Mouse (Mus musculus) midbrain, embryonic 11.5 days (tissue): ENCODE data around the gene Synj2. TPM values are rescaled to one million over a fixed set of nuclear protein-coding genes. Genes with fewer than 3 reads are reported as not detected.
A peak's percentile ranks its signal among the peaks of the same experiment; 100 is the strongest.

Experiments
- ATAC-seq: fragments of 200-750 bp; cut with Nextera tagmentation; 2 replicates; pipeline ENCODE4 v1.8.0; 2017; ENCODE audit warnings: moderate TSS enrichment, moderate library complexity; ENCODE audit not compliant: low FRiP score
- DNase-seq: peaks from one replicate; pipeline ENCODE4 v3.0.0; 2015; ENCODE audit warnings: low spot score; ENCODE audit errors: missing footprints
- H3K27ac ChIP-seq: fragments of 300-500 bp; sonication (generic); 2 replicates; pipeline ENCODE4 v1.5.1; 2014; ENCODE audit warnings: low read depth, low read length
- H3K27me3 ChIP-seq: fragments of 300-500 bp; sonication (generic); 2 replicates; pipeline ENCODE4 v1.6.1; 2014; ENCODE audit warnings: mild to moderate bottlenecking, low read length, moderate library complexity, mixed read lengths; ENCODE audit not compliant: control insufficient read depth, insufficient read depth
- H3K36me3 ChIP-seq: fragments of 300-500 bp; sonication (generic); 2 replicates; pipeline ENCODE4 v1.6.1; 2014; ENCODE audit warnings: mild to moderate bottlenecking, low read length, moderate library complexity, mixed read lengths; ENCODE audit not compliant: control insufficient read depth, insufficient read depth
- H3K4me1 ChIP-seq: fragments of 300-500 bp; sonication (generic); 2 replicates; pipeline ENCODE4 v1.6.1; 2014; ENCODE audit warnings: low read length; ENCODE audit not compliant: control insufficient read depth, insufficient read depth
- H3K4me2 ChIP-seq: fragments of 300-500 bp; sonication (generic); 2 replicates; pipeline ENCODE4 v1.6.1; 2014; ENCODE audit warnings: mild to moderate bottlenecking, moderate library complexity
- H3K4me3 ChIP-seq: fragments of 300-500 bp; sonication (generic); 2 replicates; pipeline ENCODE4 v1.5.1; 2014; ENCODE audit warnings: low read depth, low read length
- H3K9ac ChIP-seq: fragments of 300-500 bp; sonication (generic); 2 replicates; pipeline ENCODE4 v1.6.1; 2014; ENCODE audit warnings: low read length
- H3K9me3 ChIP-seq: fragments of 300-500 bp; sonication (generic); 2 replicates; pipeline ENCODE4 v1.6.1; 2016; ENCODE audit warnings: low read length; ENCODE audit not compliant: control insufficient read depth
- WGBS: fragments of 180-500 bp; shearing (Covaris S2); extraction: QIAGEN DNeasy Blood & Tissue Kit; methylation state at CpG from one replicate; pipeline ENCODE4 v1.1.7; 2014; 5-methylcytosine and 5-hydroxymethylcytosine counted together
- polyA plus RNA-seq: library from polyadenylated mRNA; unstranded; fragments of >200 nt; fragmentation: Nextera tagmentation; extraction: Ambion mirVana; gene quantifications from 2 replicates; pipeline ENCODE4 v1.2.1, GENCODE M21; 2014

The Synj2 gene
- polyA plus RNA-seq, 1 experiment from 2014 or later, result 0.74 TPM

GRCm38 (mm10) chr17:5976221-5977055, 35.4 kb downstream of the Synj2 start:
- no peaks in the 10 kb centered on the region for H3K9me3 ChIP-seq
- DNase-seq (no peak), ATAC-seq (no peak)
- H3K4me3 ChIP-seq, result no peak overlapping the region
- H3K36me3 ChIP-seq, result no peaks in the 10 kb centered on the region
- H3K4me1 ChIP-seq, result peaks cover 2% of the 10 kb centered on the region; the same call in 1 of the 2 replicates
- no peak overlapping the region for H3K9ac ChIP-seq
- no peaks in the 10 kb centered on the region for H3K27me3 ChIP-seq
- 82% methylated on average over 20 of the region's 20 CpGs for WGBS
- no peak overlapping the region for H3K4me2 ChIP-seq
- H3K27ac ChIP-seq, result no peak overlapping the region

- Histone ChIP-seq H3K4me3 (no peak overlapping the region), H3K9ac (no peak overlapping the region), H3K27ac (no peak overlapping the region), H3K4me2 (no peak overlapping the region), H3K9me3 (no peaks in the 10 kb centered on the region), H3K27me3 (no peaks in the 10 kb centered on the region), H3K36me3 (no peaks in the 10 kb centered on the region), H3K4me1 (peaks cover 2% of the 10 kb centered on the region; the same call in 1 of the 2 replicates)
- ATAC-seq, result no peak
- WGBS, result 56% methylated on average over 16 of the region's 16 CpGs
- peak; percentile 82 for DNase-seq
Observed at GRCm38 (mm10) chr17:5977056-5977920, 36.2 kb downstream of the Synj2 start.

GRCm38 (mm10) chr17:5977921-5978504, 36.9 kb downstream of the Synj2 start:
- Histone ChIP-seq H3K27me3 (no peaks in the 10 kb centered on the region), H3K4me1 (peaks cover 2% of the 10 kb centered on the region; the same call in 1 of the 2 replicates), H3K4me3 (no peak overlapping the region), H3K9me3 (no peaks in the 10 kb centered on the region), H3K4me2 (no peak overlapping the region), H3K36me3 (no peaks in the 10 kb centered on the region), H3K27ac (no peak overlapping the region), H3K9ac (no peak overlapping the region)
- DNase-seq (peak; percentile 60), ATAC-seq (no peak)
- 74% methylated on average over 8 of the region's 8 CpGs for WGBS

DNA sequence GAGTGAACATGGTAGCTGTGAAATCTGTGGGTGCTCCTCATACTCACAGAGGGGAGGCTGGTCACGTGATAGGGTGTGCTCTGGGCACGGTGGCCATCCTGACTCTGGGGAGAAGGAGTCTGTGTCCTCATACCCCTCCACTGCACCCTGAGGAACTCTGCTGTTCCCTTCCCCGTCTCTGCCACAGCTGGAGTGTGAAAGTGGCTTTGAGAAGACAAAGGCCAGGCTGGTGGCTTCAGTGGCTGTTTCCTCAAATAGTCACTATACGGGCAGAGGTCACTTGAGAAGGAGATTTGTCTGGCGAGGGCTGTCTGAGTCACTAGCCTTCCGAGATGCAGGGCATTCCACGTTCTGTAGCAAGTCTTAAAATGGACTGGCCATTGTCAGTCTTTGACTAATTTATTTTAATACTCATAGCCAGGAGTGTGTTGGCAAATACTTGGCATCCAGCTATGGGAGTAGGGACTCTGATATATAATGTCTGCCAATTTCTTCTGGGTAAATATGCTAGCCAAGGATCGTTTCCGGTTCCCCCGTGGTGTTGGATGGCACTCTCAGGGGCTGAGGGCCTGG, 37.5 kb downstream of the Synj2 start:
- Histone ChIP-seq H3K9me3 (no peaks in the 10 kb centered on the region), H3K27ac (no peak overlapping the region)
- WGBS, result 74% methylated on average over 10 of the region's 10 CpGs

DNA sequence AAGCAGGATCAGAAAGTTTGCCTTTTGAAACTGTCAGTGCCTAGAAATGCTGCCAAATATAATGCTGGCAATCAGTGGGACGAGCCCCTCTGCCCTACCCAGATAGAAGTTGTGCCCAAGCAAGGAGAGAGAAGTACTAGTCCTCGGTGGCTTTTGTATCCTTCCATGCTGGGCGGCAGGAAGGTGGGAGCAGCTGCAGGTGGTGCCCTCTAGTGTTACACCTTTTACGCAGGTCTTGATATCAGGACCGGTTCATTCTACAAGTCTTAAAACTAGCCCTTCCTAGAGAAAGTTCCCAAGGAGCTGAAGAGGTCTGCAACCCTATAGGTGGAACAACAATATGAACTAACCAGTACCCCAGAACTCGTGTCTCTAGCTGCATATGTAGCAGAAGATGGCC, 39.8 kb downstream of the Synj2 start:
- H3K36me3 ChIP-seq, result no peaks in the 10 kb centered on the region
- H3K27me3 ChIP-seq, result no peaks in the 10 kb centered on the region
- no peak overlapping the region for H3K4me2 ChIP-seq
- H3K9ac ChIP-seq, result no peak overlapping the region
- no peak overlapping the region for H3K4me3 ChIP-seq
- H3K9me3 ChIP-seq, result no peaks in the 10 kb centered on the region
- DNase-seq (peak; percentile 68), ATAC-seq (no peak)
- 40% methylated on average over 6 of the region's 6 CpGs for WGBS
- peaks cover 2% of the 10 kb centered on the region; the same call in 1 of the 2 replicates for H3K4me1 ChIP-seq
- H3K27ac ChIP-seq, result no peak overlapping the region

More for the DNA sequence above, 37.5 kb downstream of the Synj2 start:
- DNase-seq (no peak), ATAC-seq (no peak)
- peaks cover 2% of the 10 kb centered on the region; the same call in 1 of the 2 replicates for H3K4me1 ChIP-seq
- H3K4me3 ChIP-seq, result no peak overlapping the region
- H3K9ac ChIP-seq, result no peak overlapping the region
- H3K36me3 ChIP-seq, result no peaks in the 10 kb centered on the region
- no peak overlapping the region for H3K4me2 ChIP-seq
- H3K27me3 ChIP-seq, result no peaks in the 10 kb centered on the region

GRCm38 (mm10) chr17:5983150-5983549, 42.1 kb downstream of the Synj2 start:
- Histone ChIP-seq H3K27ac (no peak overlapping the region), H3K27me3 (no peaks in the 10 kb centered on the region), H3K4me3 (no peak overlapping the region), H3K4me1 (peaks cover 9% of the 10 kb centered on the region), H3K9me3 (no peaks in the 10 kb centered on the region), H3K4me2 (no peak overlapping the region), H3K9ac (no peak overlapping the region), H3K36me3 (no peaks in the 10 kb centered on the region)
- peak; percentile 72 for DNase-seq
- no peak for ATAC-seq
- WGBS, result 82% methylated on average over 6 of the region's 6 CpGs

DNA sequence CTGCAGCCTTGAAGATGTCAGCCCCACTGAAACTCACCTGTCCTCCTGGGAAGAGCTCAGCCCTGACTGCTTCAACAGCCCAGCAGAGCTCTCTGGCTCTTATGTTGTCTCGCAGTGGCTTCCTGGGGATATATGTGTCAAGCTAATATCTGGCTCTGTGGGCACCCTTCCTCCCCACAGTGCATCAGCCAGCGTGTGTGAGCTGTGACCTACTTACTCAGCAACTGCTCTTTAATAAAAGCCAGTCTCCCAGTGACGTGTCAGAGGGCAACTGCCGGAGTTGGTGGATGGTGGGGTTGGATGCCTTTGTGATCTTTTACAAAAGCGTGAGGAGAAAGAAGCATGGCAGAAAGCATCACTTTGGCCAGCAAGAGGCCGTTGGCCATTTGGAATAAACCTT, 42.8 kb downstream of the Synj2 start:
- DNase-seq (peak; percentile 35), ATAC-seq (no peak)
- no peak overlapping the region for H3K9ac ChIP-seq
- H3K9me3 ChIP-seq, result no peaks in the 10 kb centered on the region
- WGBS, result 72% methylated on average over 6 of the region's 6 CpGs
- H3K4me2 ChIP-seq, result no peak overlapping the region
- H3K27ac ChIP-seq, result no peak overlapping the region
- no peaks in the 10 kb centered on the region for H3K27me3 ChIP-seq
- peaks cover 9% of the 10 kb centered on the region for H3K4me1 ChIP-seq
- no peaks in the 10 kb centered on the region for H3K36me3 ChIP-seq
- no peak overlapping the region for H3K4me3 ChIP-seq

GRCm38 (mm10) chr17:5984700-5985231, 43.7 kb downstream of the Synj2 start:
- 76% methylated on average over 13 of the region's 13 CpGs for WGBS
- no peak overlapping the region for H3K9ac ChIP-seq
- H3K4me3 ChIP-seq, result no peak overlapping the region
- H3K4me2 ChIP-seq, result no peak overlapping the region
- DNase-seq, result peak; percentile 51
- no peak for ATAC-seq
- no peaks in the 10 kb centered on the region for H3K9me3 ChIP-seq
- H3K27ac ChIP-seq, result no peak overlapping the region
- H3K4me1 ChIP-seq, result peaks cover 9% of the 10 kb centered on the region
- no peaks in the 10 kb centered on the region for H3K36me3 ChIP-seq
- no peaks in the 10 kb centered on the region for H3K27me3 ChIP-seq
